9 mouse cellular contexts compared by ENCODE assay signal in genomic region chr5:136987138-136987933, GRCm38 (mm10). TPM values are rescaled to one million over a fixed set of nuclear protein-coding genes. Genes with fewer than 3 reads are reported as not detected.
DNase-seq lines count a peak whose midpoint lies in the region; ATAC-seq and TF ChIP-seq lines count a peak whose summit lies in the region.
"Had no signal": no experiment of that assay in that cellular context is flagged by ENCODE, and none has a peak within 500 bp of the region (broad histone marks: within the 10 kb centered on the region; RNA-seq: fewer than 3 reads in every experiment).

No protein-coding gene starts in this region.

- no peaks in the 10 kb centered on the region for H3K27me3 ChIP-seq in Patski
- no peaks in the 10 kb centered on the region for H3K27me3 ChIP-seq in hindbrain, embryonic 12.5 days

- peak overlapping the region; percentile 87 for H3K4me2 ChIP-seq in hindbrain, embryonic 12.5 days (replicated peaks)

- TF ChIP-seq CTCF in Patski (IDR thresholded peaks at IDR 0.05) = no peak

- peak; percentile 53 for ATAC-seq in Patski
- ATAC-seq in hindbrain, embryonic 12.5 days (ENCODE audit: low FRiP score) = peak; percentile 70

- H3K9me3 ChIP-seq in hindbrain, embryonic 12.5 days (replicated peaks) = no peaks in the 10 kb centered on the region

- CTCF ChIA-PET in Patski (lab: Charles Lee) = no interaction called here

- under 1% methylated on average over 67 of the region's 67 CpGs for WGBS in hindbrain, embryonic 12.5 days

- peaks cover 20% of the 10 kb centered on the region for H3K4me1 ChIP-seq in hindbrain, embryonic 12.5 days

- peak overlapping the region; percentile 77 for H3K4me3 ChIP-seq in hindbrain, embryonic 12.5 days

- DNase-seq in Patski (ENCODE audit: low read depth, low spot score) = no peak
- DNase-seq in cerebellum, postnatal 10 days = peak; percentile 82 to 89
- peak; percentile 81 to 82 for DNase-seq in frontal cortex, postnatal 10 days (ENCODE audit: low spot score in 2 of 2)
- DNase-seq in layer of hippocampus, postnatal 10 days (ENCODE audit: low spot score in 2 of 2) = peak; percentile 79 to 82
- peak; percentile 83 for DNase-seq in lung, postnatal 10 days
- peak; percentile 79 for DNase-seq in retina, postnatal 1 day
- DNase-seq in urinary bladder, adult 2 months (ENCODE audit: low spot score) = peak; percentile 78

- in situ Hi-C loops in Patski (cut with MboI; ENCODE audit: low pct_unique_long_range_greater_than_20kb) = no loop called here

- POLR2A ChIA-PET in Patski (lab: Charles Lee) = interaction anchor here (0.5 to 1.4 kb wide), 8 partner anchors 20 to 351 kb away, joined by 3 to 4 read pairs (median 4); no protein-coding TSS in a partner anchor

- peaks cover 39% of the 10 kb centered on the region for H3K36me3 ChIP-seq in hindbrain, embryonic 12.5 days

- H3K27ac ChIP-seq in hindbrain, embryonic 12.5 days = peak overlapping the region; percentile 97

- peak overlapping the region; percentile 91 for H3K9ac ChIP-seq in hindbrain, embryonic 12.5 days

RNA-seq across cellular contexts. Expression of gene Znhit1, which starts 0.5 kb away (rescaled TPM):
- polyA plus RNA-seq in Patski (2021) = 99.6 TPM
- polyA plus RNA-seq in hindbrain, embryonic 12.5 days (2016; fragmentation: Nextera tagmentation; extraction: Ambion mirVana) = 101 and 103 TPM in 2 replicates
- total RNA-seq in layer of hippocampus, postnatal 10 days (2021) = 10 to 100 TPM; 78.6 to 84.6 TPM
- 62.3 and 66.6 TPM in 2 replicates for polyA plus RNA-seq in urinary bladder, adult 2 months (2012; rRNA removed)

RNA-seq across cellular contexts. Expression of gene Plod3, which starts 0.5 kb away (rescaled TPM):
- polyA plus RNA-seq in Patski (2021) = 202 TPM
- 43.3 and 44.7 TPM in 2 replicates for polyA plus RNA-seq in hindbrain, embryonic 12.5 days (2016; fragmentation: Nextera tagmentation; extraction: Ambion mirVana)
- total RNA-seq in layer of hippocampus, postnatal 10 days (2021) = 10 to 100 TPM; 38.5 to 44.0 TPM
- polyA plus RNA-seq in urinary bladder, adult 2 months (2012; rRNA removed) = 45.8 and 50.9 TPM in 2 replicates

RNA-seq across cellular contexts. Expression of gene Cldn15, which starts 20.9 kb away (rescaled TPM):
- 0.22 TPM for polyA plus RNA-seq in Patski (2021)
- 0.25 and 0.28 TPM in 2 replicates for polyA plus RNA-seq in hindbrain, embryonic 12.5 days (2016; fragmentation: Nextera tagmentation; extraction: Ambion mirVana)
- not detected for total RNA-seq in layer of hippocampus, postnatal 10 days (2021)
- 6.5 and 10.6 TPM in 2 replicates for polyA plus RNA-seq in urinary bladder, adult 2 months (2012; rRNA removed)

RNA-seq across cellular contexts. Expression of gene Fis1, which starts 34.3 kb away (rescaled TPM):
- polyA plus RNA-seq in Patski (2021) = 280 TPM
- 294 and 324 TPM in 2 replicates for polyA plus RNA-seq in hindbrain, embryonic 12.5 days (2016; fragmentation: Nextera tagmentation; extraction: Ambion mirVana)
- total RNA-seq in layer of hippocampus, postnatal 10 days (2021) = 100 to 1,000 TPM; 196 to 209 TPM
- polyA plus RNA-seq in urinary bladder, adult 2 months (2012; rRNA removed) = 190 and 203 TPM in 2 replicates

RNA-seq across cellular contexts. Expression of gene Vgf, which starts 38.9 kb away (rescaled TPM):
- polyA plus RNA-seq in Patski (2021) = 0.89 TPM
- polyA plus RNA-seq in hindbrain, embryonic 12.5 days (2016; fragmentation: Nextera tagmentation; extraction: Ambion mirVana) = 1.4 and 2.1 TPM in 2 replicates
- 100 to 1,000 TPM; 253 to 268 TPM for total RNA-seq in layer of hippocampus, postnatal 10 days (2021)
- 0.08 and 0.15 TPM in 2 replicates for polyA plus RNA-seq in urinary bladder, adult 2 months (2012; rRNA removed)
- total RNA-seq: neutrophil, adult 5-6 weeks had no signal
